Mouse (Mus musculus) monocyte, adult 2 months (primary cell): ENCODE data around the gene Slc39a7.
"Not testable (repeated sequence)": the region's sequence is repeated elsewhere in the genome, so short reads cannot be mapped to it uniquely, and the experiment has no call there.

Source experiments
- DNase-seq, 2 experiments: peaks; one replicate each; pipeline ENCODE4 v3.0.0; 2022; ENCODE audit warnings: low spot score in 2 of 2, low read depth in 1 of 2

The Slc39a7 gene

DNA sequence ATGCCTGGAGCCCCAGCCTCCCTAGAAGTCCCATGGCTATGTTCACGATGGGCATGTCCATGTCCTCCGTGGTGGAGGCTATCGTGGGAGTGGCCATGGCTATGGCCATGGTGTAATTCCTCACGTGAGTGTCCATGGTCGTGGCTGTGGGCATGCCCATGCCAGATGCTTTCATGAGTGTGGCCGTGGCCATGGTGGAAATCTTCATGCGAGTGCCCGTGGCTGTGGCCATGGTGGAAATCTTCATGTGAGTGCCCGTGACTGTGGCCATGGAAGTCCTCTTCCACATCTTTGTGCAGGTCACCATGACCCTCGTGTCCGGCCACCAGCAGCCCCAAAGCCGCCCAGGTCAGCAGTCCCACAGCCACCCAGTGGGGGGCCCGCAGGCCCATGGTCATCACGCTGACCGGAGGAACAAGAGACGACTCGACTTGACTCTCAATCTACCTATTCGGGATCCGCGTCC lies 588 bp downstream of the Slc39a7 start:
- no peak for DNase-seq

DNA sequence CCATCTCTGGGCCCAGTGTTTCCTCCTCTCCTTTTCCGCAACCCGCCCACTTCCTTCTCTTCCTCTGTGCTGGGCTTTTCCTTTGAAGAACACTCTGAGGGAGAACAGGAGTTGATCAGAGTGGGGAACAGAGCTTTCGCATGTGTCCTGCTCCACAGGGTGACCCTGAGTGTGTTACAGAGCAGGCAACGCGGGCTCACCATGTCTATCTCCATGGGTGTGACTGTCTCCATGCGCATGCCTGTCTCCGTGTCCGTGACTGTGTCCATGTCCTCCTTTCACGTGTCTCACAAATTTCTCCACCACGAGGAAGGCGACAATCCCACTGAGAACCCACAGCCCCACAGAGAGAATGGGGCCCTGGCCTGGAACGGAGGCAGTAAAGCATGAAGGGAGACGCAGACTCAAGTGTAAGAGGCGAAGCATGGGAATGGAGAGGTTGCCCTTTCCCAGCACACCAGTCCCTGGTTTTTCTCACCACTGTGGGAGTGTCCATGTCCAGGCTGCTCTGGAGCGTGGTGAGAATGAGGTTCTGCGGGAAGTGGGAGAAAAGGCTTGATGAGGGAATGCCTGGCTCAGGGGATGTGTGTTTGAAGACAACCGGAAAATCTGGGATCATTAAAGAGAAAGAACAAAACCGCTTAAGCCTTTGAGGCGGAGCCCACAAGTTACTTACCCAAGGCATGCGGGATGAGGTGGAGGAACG lies 1.4 kb downstream of the Slc39a7 start:
- no peak for DNase-seq

DNA sequence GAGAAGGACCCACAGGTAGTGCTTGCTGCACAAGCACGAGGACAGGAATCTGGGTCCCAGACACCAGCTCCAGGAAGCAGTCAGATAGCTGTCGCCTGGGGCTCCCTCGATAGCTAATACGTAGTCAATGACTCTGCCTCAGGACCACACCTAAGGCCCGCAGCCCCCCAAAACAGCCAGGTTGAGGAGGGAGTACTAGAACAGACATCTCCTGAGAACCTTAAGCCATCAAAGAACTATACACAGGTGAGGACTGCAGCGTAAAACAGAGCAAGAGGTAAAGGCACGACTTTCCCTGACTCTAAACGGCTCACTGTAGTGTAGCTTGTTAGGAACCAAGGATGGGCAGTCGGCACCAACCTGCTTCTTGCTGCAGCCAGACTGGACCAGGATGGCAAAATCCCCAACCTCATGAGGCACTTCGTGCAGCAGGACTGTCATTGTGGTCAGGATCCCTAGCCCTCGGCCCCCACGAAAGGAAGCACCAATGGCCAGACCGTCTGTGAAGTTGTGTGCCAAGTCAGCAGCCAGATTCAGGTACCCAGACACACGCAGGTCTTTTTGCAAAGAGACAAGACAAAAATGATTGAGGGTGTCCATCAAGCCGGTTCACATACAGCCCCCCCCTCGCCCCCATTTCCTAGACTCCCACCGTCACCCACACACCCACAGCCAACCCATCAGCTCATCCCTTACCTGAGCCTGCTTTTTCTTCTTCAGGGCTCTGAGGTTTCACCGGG lies 2.2 kb downstream of the Slc39a7 start:
- DNase-seq, result no peak

DNA sequence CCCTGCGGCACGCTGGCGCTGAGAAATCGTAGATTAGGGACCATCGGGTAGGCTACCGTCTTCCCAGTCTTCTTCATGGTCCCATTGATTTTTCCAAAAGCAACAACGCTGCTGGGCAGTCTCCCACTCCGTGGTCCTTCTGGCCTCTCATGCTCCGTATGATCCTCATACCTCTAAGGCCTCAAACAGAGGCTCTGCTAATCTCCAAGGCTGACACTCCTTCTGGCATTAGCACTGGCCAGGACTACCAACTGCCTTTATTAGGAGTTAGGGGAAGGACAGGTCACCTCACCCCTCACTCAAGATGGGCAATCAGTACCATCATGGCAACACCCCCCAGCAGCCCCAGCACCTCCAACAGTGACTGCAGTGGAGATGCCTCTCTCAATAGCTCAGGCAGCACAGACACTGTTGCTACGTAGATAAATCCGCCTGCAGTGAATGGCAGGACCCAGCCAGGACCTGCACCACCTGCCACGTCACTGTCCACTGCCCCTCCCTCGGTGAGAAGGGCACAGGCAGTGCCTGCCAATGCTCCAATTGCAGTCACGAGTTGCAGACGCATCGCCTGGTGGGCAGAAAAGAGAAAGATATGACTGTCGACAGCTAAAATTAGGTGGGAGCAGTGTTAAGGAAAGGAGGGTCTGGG lies 2.9 kb downstream of the Slc39a7 start:
- no peak for DNase-seq

DNA sequence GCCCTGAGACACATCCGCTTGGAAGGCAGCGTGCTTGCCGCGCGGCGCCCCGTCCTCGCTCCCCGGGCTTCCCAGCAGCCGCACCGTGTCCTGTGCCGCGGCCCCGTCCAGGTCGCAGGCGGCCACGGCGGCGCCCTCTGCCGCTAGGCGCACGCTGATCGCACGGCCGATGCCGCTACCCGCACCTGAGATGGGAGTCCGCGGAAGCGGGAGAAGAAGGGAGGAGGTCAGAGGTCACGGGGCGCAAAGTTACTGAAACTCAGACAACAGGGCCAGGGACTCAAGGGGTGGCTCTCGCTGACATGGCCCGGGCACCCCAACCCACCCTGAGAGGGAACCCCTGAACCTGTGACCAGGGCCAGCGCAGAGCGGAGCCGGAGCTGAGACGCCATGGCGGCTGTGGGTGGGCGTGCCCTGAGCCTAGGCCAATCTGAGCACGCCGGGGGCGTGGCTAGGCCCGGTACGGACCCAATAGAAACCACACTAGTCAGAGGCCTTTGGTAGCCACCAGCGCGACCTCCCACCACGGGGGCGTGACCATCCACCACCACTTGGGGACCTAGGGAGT lies 3.7 kb downstream of the Slc39a7 start, which contains the start of gene H2-Ke6:
TSS of gene H2-Ke6 (minus strand) at position 405 of the 568 bp plus-strand sequence.
- DNase-seq, result peak in 1 of 2 experiments; percentile 78

DNA sequence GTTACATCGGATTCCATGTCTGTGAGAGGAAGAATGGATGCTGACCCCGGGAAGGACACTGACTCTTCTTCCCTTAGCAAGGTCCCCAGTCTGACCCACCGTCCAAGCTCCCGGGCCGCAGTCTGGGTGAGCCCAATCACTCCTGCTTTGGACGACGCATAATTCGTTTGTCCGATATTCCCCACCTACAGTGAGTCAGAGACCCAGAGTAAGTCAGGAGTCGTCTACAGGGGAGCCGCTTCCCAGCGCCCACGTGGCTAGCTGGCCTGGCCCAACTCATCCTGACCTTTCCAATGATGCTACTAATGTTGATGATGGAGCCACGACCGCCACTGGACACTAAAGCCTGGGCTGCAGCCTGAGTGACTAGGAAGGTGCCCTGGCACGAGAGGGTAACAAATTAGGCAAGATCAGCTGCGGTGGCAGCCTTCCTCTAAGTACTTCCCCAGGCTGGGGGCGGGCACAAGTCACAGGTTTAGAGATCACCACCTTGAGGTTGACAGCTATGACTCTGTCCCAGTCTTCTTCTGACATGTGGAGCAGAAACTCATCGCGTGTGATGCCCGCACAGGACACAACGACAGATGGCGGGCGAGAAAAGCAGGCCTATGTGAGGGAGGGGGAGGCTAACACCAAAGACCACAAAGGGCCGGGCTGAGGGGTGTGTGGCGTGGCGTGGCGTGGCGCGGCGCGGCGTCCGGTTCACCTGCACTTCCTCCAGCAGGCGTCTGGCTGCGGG lies 4.4 kb downstream of the Slc39a7 start:
- peak in 1 of 2 experiments; percentile 70 for DNase-seq

DNA sequence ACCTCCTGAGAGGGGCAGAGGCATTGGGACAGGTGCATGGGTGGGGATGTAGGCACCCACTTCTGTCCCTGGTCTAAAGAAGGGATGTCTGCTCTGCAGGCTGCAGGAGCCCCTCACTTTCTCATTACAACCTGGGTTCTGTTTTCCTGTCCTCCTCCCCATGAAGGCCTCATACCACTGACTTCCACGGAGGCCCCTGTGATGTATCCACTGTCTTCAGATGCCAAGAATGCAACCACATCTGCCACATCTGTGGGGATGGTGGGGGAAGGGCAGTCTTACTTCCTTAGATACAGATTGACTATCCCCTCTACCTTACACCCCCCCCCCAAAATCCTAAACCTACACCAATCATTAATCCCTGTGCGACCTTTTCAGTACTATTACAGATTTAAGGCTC lies 5.3 kb downstream of the Slc39a7 start:
- DNase-seq, result no peak

DNA sequence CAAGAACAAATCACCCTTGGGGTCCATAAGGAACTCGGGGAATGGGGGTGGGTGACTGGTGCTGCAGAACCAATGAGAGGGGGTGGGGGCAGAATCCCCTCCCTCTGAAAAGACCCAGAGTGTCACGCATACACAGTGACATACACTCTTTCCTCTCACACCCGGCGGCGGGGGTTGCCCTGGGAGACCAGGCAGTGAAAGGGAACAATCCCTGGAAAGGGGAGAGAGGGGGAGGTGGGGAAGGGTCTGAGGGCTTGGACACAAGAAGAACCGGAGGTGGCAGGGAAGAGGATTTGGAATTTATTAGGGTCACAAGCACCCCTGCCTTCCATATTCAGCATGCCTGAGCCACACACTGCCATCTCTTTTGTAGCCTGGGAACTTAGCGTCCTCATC lies 5.7 kb downstream of the Slc39a7 start:
- no peak for DNase-seq

DNA sequence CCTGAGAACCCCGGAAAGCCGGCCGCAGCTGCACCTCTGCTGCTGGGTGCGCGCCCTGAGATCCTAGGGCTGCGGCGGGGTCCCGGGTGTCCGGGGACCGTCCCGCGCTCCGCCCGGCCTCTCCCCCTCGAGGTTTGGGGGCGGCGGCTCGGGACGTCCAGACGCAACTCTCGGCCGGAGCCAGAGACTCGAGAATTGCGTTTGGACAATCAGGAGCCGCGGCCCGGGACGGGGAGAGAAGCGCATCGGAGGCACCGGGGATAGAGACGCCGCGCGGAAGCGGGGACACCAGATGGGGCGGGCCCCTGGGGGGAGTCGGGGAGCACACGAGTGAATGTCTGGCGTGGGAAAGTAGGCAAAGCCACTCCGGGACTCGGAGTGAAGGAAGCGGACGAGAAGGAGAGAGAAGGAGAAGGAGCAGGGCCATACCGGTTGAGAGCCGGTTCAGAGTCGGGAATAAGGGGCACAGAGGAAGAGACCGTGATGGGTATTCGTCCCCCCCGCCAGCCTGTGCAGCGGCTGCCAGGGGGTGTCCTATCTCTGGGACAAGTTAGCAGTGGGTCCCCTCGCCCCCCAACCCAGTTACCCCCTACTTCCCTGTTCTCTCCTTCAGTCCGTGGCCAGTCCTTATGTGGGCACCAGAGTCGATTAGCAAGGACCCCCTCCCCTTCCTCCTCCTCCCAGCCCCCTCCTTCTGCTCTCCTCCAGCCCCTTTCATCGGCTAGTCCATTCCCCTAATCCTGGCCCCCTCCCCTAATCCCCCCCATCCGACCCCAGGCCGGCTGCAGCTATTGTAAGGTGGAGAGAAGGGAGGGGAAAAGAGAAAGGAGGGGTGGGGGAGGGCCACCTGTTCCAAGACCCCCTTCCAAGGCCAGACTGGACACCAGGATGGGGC lies 6.4 kb downstream of the Slc39a7 start:
- no peak for DNase-seq

DNA sequence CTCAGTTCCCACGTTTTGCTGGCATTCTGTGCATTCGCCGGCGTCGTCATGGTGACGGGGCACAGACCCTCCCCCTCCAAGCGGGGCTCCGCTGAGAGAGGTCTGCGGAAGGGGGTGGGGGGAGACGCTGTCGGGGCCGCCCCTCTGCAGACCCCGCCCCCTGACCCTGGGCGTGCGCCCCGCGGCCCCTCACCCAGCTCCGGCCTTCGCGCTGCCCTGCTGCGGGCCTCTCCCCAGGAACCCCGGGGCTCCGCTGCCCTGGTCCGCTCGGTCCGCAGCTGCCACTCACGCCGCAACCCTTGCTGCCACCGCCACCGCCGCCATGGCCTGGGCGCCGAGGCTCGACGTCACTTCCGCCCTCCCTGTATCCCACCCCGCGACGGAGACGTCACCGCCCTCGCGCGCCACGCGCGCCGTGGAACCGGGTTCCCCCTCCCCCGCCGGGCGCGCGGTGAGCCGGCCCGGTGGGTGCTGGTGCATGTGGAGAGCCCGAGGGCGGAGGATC lies 7.1 kb downstream of the Slc39a7 start, which contains the start of gene Ring1:
TSS of gene Ring1 (minus strand) at position 364 of the 505 bp plus-strand sequence.
- peak in 1 of 2 experiments; percentile 79 for DNase-seq

DNA sequence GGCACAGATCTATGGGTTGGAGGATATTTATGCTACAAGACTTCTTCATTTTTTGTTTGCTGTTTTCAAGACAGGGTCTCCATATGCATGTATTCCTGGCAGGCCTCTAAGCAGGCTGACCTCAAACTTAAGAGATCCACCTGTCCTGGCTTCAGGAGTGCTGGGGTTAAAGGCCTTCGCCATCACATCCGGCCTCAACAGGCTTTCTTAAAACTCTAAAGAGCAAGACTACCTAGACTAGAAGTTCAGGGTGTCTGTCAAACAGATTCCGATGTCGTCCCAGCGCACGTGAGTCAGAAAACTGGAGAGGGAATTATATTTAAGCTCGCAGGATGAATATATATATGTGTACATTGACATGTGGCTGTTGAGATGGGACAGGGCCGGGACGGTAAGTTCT lies 7.8 kb downstream of the Slc39a7 start:
- DNase-seq, result no peak

DNA sequence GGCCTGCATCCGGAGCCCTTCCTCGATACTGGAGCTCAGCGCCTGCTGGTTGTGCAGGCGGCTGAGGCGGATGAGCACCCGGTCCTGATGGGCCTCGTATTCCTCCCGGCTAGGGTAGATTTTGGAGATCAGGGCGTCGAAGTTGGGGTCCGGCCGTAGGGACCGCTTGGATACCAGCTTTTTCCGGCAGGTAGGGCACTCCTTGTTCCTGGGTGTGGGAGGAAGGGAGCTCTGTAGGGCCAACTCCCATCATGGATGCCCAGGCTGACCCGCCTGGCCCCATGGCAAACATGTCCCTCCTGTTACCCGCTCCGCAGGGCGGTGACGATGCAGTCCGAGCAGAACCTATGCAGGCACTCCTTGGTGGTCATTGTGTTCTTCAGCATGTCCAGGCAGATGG lies 8.5 kb downstream of the Slc39a7 start:
- DNase-seq, result no peak

DNA sequence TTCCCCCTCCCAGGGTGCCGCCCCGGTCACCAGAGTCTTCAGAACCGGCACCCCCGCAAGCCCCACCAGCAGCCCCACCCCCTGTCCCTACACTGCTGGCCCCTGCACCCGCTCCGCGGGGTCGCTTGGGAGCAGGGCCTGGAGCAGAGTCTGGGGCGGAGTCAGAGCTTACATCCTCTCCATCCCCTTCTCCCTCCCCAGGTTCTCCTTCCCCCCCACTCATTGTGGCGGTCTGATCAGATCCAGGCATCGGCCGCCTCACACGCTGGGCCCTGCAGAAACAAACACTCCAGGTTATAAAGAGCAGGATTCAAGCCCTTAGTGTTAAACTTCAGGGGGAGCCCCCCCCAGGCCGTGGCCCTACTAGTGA lies 9.1 kb downstream of the Slc39a7 start:
- DNase-seq, result no peak

DNA sequence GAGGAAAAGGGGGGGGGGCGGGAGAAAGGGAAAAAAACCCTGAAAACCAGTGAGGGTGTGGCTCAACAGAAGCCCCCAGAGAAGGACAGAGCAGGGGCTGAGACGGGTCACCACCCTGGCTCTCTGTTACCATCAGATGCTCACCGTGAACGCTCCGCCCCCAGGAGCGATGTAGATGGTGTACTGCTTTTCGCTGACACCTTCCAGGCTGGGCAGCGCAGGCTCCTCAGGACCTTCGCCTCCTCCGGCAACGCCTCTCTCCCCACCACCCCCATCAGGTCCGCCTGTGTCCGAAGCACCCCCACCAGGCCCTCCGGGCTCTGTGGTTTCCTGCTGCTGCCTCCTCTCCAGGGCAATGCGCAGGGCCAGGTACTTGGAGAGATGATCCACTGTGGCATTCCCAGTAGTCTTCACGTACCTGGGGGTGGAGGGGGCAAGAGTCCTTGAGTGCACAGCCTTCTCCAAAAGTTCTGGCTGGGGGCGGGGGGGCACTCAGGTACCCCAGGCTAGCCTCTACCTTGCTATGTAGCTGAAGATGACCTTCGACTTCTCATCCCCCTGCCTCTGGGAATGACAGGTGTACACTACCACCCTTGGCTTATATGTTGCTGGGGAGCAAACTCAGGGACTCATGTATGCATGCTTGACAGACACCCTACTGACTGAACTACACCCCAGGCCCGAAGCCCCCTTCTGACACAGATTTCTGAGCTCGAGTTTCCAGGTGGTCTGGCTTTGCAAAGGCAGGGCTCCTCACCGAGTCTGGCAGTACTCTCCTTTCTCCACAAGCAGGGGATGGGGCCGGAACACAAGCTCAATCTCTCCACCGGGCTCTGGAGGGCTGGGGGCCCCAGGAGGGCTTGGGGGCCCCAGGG lies 9.7 kb downstream of the Slc39a7 start:
- no peak for DNase-seq

DNA sequence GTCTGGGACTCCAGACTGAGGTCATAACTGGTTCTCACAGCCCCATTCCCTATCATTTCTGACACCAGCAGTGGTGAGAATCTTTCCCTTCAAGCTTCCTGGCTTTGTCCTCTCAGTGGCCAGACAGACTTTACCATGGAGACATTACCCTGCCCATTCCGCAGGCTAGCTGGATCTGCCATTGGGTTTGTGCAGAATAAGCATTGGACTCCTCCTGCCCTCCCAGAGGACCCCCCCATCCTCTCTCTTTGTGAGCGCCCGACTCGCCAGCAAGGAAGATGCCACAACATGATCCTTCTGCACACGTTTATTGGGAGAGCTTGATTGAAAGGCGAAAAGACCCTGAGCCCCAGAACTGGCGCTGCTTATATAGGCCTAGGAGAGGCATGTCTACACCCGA lies 18.0 kb downstream of the Slc39a7 start:
- DNase-seq, result no peak

DNA sequence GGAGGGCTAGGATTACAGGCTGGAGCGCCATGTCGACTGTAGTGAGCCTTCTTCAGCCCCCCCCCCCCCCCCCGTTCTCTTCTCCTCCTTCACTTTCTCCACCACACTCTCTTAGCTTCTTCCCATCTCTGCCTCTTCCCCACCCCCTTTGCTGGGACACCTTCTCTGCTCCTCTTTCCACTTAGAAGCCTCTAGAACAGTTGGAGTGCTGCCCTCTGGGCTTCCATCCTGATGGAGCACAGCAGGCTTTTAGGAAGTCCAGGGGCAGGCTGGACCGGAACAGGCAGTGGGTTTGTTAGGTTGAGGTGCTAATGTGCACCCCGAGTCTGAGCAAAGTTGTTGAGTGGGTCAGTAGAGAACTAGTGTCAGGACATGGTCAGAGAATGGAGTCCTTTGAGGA lies 21.3 kb downstream of the Slc39a7 start:
- DNase-seq, result no peak

DNA sequence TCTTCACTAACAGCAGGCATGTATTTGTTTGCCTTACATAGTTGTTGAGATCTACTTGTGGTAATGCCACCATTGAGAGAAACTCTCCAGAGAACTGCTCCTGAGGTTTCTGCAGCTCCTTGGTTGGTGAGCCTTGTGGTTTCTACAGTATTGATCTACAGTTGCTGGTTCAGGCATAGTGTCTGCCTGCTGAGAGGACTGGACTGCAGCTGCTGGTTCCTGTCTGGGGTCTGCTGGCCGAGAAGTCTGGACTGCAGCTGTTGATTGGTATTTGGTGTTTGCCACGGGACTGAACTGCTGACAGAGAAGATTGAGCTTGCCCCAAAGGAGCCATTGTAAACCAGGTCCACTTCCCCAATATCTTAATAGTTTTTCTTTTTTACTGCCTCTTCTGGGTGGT lies 24.9 kb downstream of the Slc39a7 start:
- DNase-seq, result no peak

DNA sequence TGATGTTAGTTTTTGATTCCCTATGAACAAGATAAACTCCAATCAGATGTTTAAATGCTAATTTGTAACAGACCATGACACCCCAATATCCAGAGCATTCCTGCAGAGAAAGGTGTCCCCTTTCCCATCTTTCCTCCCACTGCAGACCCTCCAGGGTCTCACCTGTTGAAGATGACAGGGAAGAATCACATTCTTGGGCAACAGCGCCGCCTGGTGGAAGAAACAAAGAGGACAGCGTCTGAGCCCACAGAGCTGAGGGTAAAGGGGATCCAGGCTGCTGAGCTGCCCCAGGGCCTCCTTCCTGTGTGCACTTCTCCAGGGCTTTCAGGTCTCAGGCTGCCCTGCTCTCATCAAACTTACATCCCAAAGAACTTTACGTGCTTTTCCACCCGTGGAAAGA lies 28.1 kb downstream of the Slc39a7 start:
- DNase-seq, result no peak

DNA sequence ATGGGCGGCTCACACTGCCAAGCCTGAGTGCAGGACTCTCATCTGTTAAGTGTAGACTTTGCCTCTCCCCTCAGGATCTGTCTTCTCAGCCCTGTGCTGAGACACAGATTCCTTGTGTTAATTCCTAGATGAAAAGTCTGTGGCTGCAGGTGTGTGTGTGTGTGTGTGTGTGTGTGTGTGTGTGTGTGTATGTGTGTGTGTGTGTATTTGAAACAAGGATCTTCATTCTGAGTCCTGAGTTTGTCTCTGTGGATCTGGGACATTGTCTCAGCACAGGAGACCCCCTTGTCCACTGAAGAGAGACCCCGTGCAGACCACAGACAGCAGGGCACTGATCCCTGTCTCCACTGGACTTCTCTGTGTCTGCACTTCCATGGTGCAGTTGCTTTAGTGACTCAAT lies 30.7 kb downstream of the Slc39a7 start:
- not testable (repeated sequence) for DNase-seq
